Mouse (Mus musculus) heart, embryonic 12.5 days (tissue): ENCODE data around the gene Tesc. TPM values are rescaled to one million over a fixed set of nuclear protein-coding genes. Genes with fewer than 3 reads are reported as not detected.
A peak's percentile ranks its signal among the peaks of the same experiment; 100 is the strongest.

Experiments
- ATAC-seq: fragments of 200-750 bp; cut with Nextera tagmentation; 2 replicates; pipeline ENCODE4 v1.8.0; 2017; ENCODE audit warnings: moderate TSS enrichment, moderate library complexity; ENCODE audit not compliant: insufficient number of reproducible peaks, low FRiP score
- H3K27ac ChIP-seq: fragments of 300-500 bp; sonication (generic); 2 replicates; pipeline ENCODE4 v1.5.1; 2016; ENCODE audit warnings: mild to moderate bottlenecking, moderate library complexity; ENCODE audit not compliant: poor library complexity, severe bottlenecking
- H3K27me3 ChIP-seq: fragments of 300-500 bp; sonication (generic); replicated peaks from 2 replicates; pipeline ENCODE4 v1.6.1; 2016; ENCODE audit warnings: mild to moderate bottlenecking, moderate library complexity
- H3K36me3 ChIP-seq: fragments of 300-500 bp; sonication (generic); 2 replicates; pipeline ENCODE4 v1.6.1; 2016; ENCODE audit warnings: mild to moderate bottlenecking, moderate library complexity
- H3K4me1 ChIP-seq: fragments of 300-500 bp; sonication (generic); replicated peaks from 2 replicates; pipeline ENCODE4 v1.6.1; 2016; ENCODE audit warnings: mild to moderate bottlenecking
- H3K4me2 ChIP-seq: fragments of 300-500 bp; sonication (generic); 2 replicates; pipeline ENCODE4 v1.6.1; 2016; ENCODE audit warnings: mild to moderate bottlenecking, moderate library complexity
- H3K4me3 ChIP-seq: fragments of 300-500 bp; sonication (generic); 2 replicates; pipeline ENCODE4 v1.5.1; 2016; ENCODE audit warnings: mild to moderate bottlenecking
- H3K9ac ChIP-seq: fragments of 300-500 bp; sonication (generic); 2 replicates; pipeline ENCODE4 v1.6.1; 2016; ENCODE audit warnings: mild to moderate bottlenecking, moderate library complexity
- H3K9me3 ChIP-seq: fragments of 300-500 bp; sonication (generic); replicated peaks from 2 replicates; pipeline ENCODE4 v1.6.1; 2016; ENCODE audit warnings: mild to moderate bottlenecking, moderate library complexity
- WGBS: fragments of 180-500 bp; shearing (Covaris S2); methylation state at CpG from one replicate; pipeline ENCODE4 v1.1.7; 2016; 5-methylcytosine and 5-hydroxymethylcytosine counted together
- polyA plus RNA-seq: library from polyadenylated mRNA; unstranded; fragments of >200 nt; fragmentation: Nextera tagmentation; extraction: Ambion mirVana; gene quantifications from 2 replicates; pipeline ENCODE4 v1.2.1, GENCODE M21; 2016

Gene Tesc
- polyA plus RNA-seq, 1 experiment from 2014 or later, result 20.4 TPM

DNA sequence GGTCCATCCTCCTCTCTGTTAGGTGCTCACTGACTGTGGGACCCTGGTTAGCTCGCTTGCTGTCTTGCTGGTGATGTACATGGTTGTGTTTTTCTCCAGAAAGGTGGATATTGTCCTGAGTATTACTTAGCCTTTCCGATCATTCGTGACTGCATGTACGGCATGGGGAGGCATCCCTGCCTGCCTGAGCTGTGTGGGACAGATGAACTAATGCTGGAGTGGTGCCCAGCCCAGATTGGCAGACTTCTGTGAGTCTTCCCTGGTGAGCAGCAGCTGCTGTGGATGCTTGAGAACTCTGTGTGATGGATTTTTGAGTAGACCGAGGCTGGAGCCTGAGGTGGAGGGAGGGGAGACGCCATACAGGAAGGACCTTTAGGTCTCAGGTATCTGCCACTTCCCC is 17.4 kb downstream of the Tesc start:
- Histone ChIP-seq H3K36me3 (no peaks in the 10 kb centered on the region), H3K9ac (no peak overlapping the region), H3K4me2 (no peak overlapping the region), H3K4me1 (0 out of 2 replicates have a peak, but pooled peaks cover 7% of the 10 kb centered on the region), H3K27ac (no peak overlapping the region), H3K4me3 (no peak overlapping the region), H3K27me3 (no peaks in the 10 kb centered on the region), H3K9me3 (no peaks in the 10 kb centered on the region)
- 80% methylated on average over 6 of the region's 6 CpGs for WGBS
- no peak for ATAC-seq

DNA sequence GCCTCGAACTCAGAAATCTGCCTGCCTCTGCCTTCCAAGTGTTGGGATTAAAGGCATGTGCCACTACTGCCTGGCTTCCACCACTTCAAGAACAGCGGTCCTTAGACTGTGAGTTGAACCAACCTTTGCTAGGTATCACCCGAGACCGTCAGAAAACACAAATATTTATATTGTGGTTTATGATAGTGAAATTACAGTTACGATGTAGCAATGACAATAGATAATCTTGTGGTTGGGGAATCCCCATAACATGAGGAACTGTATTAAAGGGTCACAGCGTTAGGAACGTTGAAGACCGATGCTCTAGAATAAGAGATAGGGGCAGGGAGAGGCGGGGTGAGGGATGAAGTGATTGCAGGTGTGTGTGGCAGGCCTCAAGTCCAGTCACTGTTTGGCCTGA is 17.8 kb downstream of the Tesc start:
- H3K9ac ChIP-seq, result no peak overlapping the region
- no peak overlapping the region for H3K4me2 ChIP-seq
- H3K27me3 ChIP-seq, result no peaks in the 10 kb centered on the region
- H3K9me3 ChIP-seq, result no peaks in the 10 kb centered on the region
- WGBS, result 86% methylated on average over 9 of the region's 9 CpGs
- ATAC-seq, result no peak
- H3K27ac ChIP-seq, result no peak overlapping the region
- H3K4me1 ChIP-seq, result 0 out of 2 replicates have a peak, but pooled peaks cover 7% of the 10 kb centered on the region
- no peak overlapping the region for H3K4me3 ChIP-seq
- H3K36me3 ChIP-seq, result no peaks in the 10 kb centered on the region

DNA sequence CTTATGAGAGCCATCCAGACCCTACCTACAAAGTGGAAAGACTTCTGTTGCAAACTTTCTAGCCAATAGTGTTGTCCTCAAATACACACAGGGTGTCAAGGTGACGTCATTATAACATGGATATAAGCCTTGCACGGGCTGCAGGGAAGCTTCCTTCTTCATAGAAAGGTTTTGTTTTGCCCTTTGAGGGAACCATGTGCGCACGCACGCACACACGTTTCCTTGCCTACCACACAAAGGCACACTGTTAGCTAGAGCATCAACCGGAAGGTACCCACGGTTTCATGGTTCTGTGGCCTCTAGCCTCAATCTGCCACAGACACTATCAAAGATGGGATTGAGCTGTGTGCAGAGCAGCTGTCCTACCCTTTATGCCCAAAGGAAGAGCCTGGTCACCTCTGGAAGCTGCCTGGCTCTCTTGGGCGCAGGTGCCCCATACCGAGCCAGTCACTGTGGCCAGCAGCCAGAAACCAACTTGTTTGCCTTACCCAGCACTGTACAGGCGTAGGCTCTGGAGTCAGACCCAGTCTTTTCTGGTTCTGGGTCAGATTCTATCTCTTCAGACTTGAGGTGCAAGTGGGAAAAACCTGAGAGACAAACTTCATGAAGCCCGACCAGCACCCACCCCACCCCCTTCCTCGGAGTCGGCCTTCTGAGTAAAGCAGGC is 19.7 kb downstream of the Tesc start:
- no peaks in the 10 kb centered on the region for H3K36me3 ChIP-seq
- no peak overlapping the region for H3K4me3 ChIP-seq
- no peak overlapping the region for H3K27ac ChIP-seq
- 0 out of 2 replicates have a peak, but pooled peaks cover 9% of the 10 kb centered on the region for H3K4me1 ChIP-seq
- 86% methylated on average over 14 of the region's 14 CpGs for WGBS
- H3K4me2 ChIP-seq, result no peak overlapping the region
- H3K9ac ChIP-seq, result no peak overlapping the region
- ATAC-seq, result no peak
- H3K27me3 ChIP-seq, result no peaks in the 10 kb centered on the region
- H3K9me3 ChIP-seq, result no peaks in the 10 kb centered on the region

DNA sequence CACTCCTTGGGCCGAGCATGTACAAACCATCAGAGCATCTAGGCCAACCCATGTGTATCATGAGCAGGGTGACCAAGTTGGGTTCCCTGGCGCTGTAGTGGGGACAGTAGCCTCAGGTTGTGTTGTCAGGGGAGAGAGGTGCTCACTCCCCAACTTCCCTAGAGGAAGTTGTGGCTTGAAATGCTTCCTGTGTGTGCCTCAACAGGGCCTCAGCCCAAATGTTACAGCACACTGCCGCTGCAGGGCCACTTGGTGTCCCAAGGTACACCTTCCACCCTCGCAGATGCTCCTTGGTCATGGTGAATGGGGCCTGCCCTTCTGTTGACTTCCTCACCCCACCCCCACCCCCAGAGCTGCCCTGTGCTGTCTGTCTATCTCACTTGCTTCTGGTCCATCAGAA is 20.9 kb downstream of the Tesc start:
- no peak for ATAC-seq
- Histone ChIP-seq H3K9ac (no peak overlapping the region), H3K4me1 (0 out of 2 replicates have a peak, but pooled peaks cover 9% of the 10 kb centered on the region), H3K27ac (no peak overlapping the region), H3K9me3 (0 out of 2 replicates have a peak, but pooled peaks cover 4% of the 10 kb centered on the region), H3K4me2 (no peak overlapping the region), H3K27me3 (no peaks in the 10 kb centered on the region), H3K36me3 (no peaks in the 10 kb centered on the region), H3K4me3 (no peak overlapping the region)
- WGBS, result 72% methylated on average over 4 of the region's 4 CpGs

DNA sequence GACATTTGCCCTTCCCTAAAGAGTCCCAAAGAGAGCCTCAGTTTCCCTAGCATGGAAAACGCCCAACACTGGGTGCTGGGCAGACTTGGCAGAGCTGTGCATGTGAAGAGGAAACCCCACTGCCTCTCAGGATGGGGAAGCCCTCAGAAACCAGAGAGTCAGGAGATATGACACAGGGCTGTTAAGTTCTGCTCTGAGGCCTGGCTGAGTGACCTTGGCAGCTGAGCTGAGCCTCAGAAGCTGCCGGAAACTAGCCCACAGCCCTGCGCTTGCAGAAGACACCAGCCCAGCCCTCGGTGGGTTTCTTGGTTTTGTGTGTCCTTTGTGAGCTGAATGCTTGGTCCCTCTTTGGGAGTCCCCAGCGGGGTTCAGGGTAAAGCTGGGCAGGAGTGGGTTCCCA is 21.4 kb downstream of the Tesc start:
- no peak overlapping the region for H3K4me2 ChIP-seq
- 0 out of 2 replicates have a peak, but pooled peaks cover 9% of the 10 kb centered on the region for H3K4me1 ChIP-seq
- no peak overlapping the region for H3K27ac ChIP-seq
- no peaks in the 10 kb centered on the region for H3K27me3 ChIP-seq
- H3K9me3 ChIP-seq, result 0 out of 2 replicates have a peak, but pooled peaks cover 4% of the 10 kb centered on the region
- no peaks in the 10 kb centered on the region for H3K36me3 ChIP-seq
- H3K4me3 ChIP-seq, result no peak overlapping the region
- ATAC-seq, result no peak
- WGBS, result 69% methylated on average over 5 of the region's 5 CpGs
- H3K9ac ChIP-seq, result no peak overlapping the region

DNA sequence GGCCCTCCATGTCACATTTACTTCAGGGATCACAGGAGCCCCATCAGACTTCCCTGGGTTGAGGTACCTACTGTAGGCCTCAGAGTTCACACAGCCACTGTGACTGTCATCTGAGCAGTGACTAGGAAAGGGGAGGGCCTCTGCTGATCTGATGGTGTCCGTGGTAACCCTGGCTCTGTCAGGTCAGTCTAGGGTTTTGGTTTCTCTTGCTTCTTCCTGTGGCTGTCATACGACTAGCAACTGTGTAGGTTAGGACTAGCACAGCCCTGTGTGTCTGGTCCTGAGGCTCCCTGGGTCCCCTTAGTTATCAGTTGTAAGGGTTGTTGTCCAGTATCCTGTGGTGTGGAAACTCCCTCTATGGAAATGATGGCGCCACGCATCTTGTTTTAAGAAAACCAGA is 23.2 kb downstream of the Tesc start:
- ATAC-seq, result no peak
- no peaks in the 10 kb centered on the region for H3K27me3 ChIP-seq
- H3K4me1 ChIP-seq, result peaks cover 19% of the 10 kb centered on the region
- no peak overlapping the region for H3K9ac ChIP-seq
- H3K36me3 ChIP-seq, result no peaks in the 10 kb centered on the region
- H3K9me3 ChIP-seq, result 0 out of 2 replicates have a peak, but pooled peaks cover 4% of the 10 kb centered on the region
- H3K27ac ChIP-seq, result no peak overlapping the region
- 59% methylated on average over 4 of the region's 4 CpGs for WGBS
- no peak overlapping the region for H3K4me3 ChIP-seq
- no peak overlapping the region for H3K4me2 ChIP-seq

DNA sequence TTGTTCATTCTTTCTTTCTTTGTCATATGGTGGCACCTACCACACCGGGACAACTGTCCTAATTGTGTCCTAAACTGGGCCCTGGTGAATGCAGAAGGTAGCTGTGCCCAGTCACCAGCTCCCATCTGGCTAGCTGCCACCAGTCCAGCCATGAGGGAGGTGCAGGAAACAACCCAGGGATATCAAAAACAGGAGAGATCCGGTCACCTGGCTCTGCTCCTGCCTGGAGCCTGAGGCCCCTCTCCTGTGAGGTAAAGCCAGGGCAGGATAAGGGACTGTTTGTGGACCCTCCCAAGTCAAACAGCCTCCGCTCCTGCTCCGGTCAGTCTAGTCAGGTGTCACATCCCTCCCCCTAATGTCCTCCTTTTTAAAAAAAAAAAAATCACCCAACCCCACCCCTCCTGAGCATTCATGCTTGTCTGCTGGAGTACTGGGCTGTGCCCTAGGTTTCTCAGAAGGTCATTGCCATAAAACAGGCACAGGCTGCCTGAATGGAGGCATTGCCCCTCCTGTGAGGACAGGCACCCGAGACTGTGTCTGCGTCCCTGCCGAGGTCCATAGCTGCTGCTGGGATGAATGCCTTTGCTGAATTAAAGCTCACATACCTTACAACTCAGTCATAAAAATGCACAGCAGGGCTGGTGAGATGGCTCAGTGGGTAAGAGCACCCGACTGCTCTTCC is 24.6 kb downstream of the Tesc start:
- WGBS, result 67% methylated on average over 8 of the region's 8 CpGs
- no peak overlapping the region for H3K27ac ChIP-seq
- no peak overlapping the region for H3K4me3 ChIP-seq
- H3K9me3 ChIP-seq, result 0 out of 2 replicates have a peak, but pooled peaks cover 4% of the 10 kb centered on the region
- ATAC-seq, result no peak
- H3K9ac ChIP-seq, result no peak overlapping the region
- H3K4me1 ChIP-seq, result peaks cover 28% of the 10 kb centered on the region
- H3K36me3 ChIP-seq, result no peaks in the 10 kb centered on the region
- no peaks in the 10 kb centered on the region for H3K27me3 ChIP-seq
- H3K4me2 ChIP-seq, result no peak overlapping the region

DNA sequence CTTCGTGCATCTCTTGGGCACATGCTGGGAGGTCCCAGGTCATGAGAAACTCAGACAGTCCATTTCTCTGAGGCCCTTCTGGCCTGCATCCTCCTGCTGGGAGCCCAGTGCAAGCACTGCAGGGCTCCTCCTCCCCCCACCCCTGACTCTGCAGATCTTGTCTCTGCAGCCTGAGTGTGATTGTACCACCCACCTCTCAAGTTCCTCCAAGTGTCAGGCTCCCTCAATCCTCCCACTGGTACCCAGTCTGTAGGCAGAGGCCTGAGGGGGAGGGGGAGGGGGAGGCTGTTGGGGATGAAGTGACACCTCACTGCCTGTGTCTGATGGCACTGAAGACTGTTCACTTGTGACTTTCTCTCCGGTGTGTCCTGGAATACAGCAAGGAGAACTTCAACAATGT is 25.7 kb downstream of the Tesc start:
- 87% methylated on average over 2 of the region's 2 CpGs for WGBS
- no peaks in the 10 kb centered on the region for H3K36me3 ChIP-seq

DNA sequence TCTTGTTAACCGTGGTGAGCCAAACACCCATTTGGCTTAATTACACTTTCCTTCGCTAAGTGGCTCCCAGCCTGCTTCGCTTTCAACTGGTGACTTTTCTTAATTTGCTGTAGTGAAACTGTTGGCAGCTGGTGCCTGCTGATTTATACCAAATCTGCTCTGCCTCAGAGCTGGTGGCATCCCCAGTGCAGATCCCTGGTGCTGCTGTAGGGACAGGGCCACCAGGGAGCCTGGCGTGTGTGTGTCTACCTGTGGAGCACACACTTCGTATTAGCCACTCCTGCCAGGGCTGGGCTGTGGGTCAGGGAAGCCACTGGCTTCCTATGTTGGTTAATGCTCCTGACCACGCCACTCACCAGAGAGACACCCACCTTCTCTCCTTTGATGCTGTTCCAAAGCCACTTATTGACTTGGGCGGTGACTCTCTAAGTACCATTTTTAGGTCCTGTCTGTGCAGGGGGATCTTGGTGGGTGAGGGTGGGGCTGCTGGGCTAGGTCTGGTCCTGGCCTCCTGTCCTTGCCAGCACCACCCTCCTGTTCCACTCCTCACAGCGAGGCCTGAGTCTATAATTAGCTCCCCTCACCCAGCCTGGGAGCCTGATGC is 30.1 kb downstream of the Tesc start:
- H3K4me1 ChIP-seq, result peaks cover 42% of the 10 kb centered on the region
- 0 out of 2 replicates have a peak, but pooled peaks cover 4% of the 10 kb centered on the region for H3K9me3 ChIP-seq
- peak overlapping the region; percentile 74 for H3K27ac ChIP-seq
- no peaks in the 10 kb centered on the region for H3K36me3 ChIP-seq
- ATAC-seq, result peak; percentile 70
- H3K9ac ChIP-seq, result no peak overlapping the region
- H3K4me3 ChIP-seq, result no peak overlapping the region
- 0 out of 2 replicates have a peak overlapping the region, but pooled peaks have one; percentile 2 for H3K4me2 ChIP-seq
- WGBS, result 34% methylated on average over 8 of the region's 8 CpGs
- H3K27me3 ChIP-seq, result no peaks in the 10 kb centered on the region

More for the DNA sequence above, 25.7 kb downstream of the Tesc start:
- Histone ChIP-seq H3K27me3 (no peaks in the 10 kb centered on the region), H3K4me3 (no peak overlapping the region), H3K9me3 (0 out of 2 replicates have a peak, but pooled peaks cover 4% of the 10 kb centered on the region), H3K4me1 (peaks cover 38% of the 10 kb centered on the region), H3K4me2 (no peak overlapping the region), H3K9ac (no peak overlapping the region), H3K27ac (no peak overlapping the region)
- ATAC-seq, result no peak

DNA sequence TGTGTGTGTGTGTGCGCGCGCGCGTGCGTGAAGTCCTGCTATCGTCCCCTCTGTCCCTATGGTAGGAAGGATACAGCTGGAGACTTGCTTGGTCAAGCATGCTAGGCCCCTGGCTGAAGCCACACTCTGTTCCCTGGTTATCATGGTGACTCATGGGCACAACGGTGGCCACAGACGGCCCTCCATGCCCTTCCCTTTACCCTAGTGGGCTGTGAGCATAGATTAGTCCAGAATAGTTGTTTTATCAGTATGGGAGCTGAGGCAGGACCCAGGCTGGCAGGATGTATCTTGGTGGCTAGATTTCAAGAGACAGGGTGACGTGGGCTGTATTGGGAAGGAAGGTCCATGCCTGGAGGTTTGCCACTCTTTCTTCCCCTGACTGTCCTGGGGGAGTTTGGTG is 31.3 kb downstream of the Tesc start:
- Histone ChIP-seq H3K4me2 (no peak overlapping the region), H3K27ac (peak overlapping the region; percentile 74; the same call in 1 of the 2 replicates), H3K4me1 (peaks cover 42% of the 10 kb centered on the region), H3K27me3 (no peaks in the 10 kb centered on the region), H3K4me3 (no peak overlapping the region), H3K9ac (no peak overlapping the region), H3K36me3 (no peaks in the 10 kb centered on the region), H3K9me3 (no peaks in the 10 kb centered on the region)
- 63% methylated on average over 10 of the region's 10 CpGs for WGBS
- no peak for ATAC-seq

DNA sequence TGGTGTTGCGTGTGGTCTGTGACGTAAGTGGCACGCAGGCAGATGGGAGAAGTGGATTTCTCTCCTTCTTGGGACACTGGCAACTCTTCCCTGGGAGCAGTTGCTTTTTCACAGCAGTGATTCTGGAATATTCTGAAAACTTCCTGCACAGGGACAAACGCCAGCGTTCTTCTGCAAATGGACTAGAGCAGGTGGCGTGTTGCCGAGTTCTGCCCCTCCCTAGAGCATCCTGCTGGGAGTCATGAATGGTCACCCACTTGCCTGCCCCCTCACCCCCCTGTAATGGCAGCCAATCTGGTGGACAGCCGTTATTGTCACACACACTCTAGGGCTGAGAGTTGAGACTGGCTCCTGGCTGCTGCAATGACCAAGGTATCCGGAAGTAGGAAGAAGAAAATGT is 32.1 kb downstream of the Tesc start:
- 88% methylated on average over 9 of the region's 9 CpGs for WGBS
- Histone ChIP-seq H3K36me3 (peaks cover 4% of the 10 kb centered on the region), H3K9ac (no peak overlapping the region), H3K4me3 (no peak overlapping the region), H3K4me2 (no peak overlapping the region), H3K27ac (no peak overlapping the region), H3K4me1 (peaks cover 42% of the 10 kb centered on the region), H3K9me3 (no peaks in the 10 kb centered on the region), H3K27me3 (no peaks in the 10 kb centered on the region)
- no peak for ATAC-seq
